Mouse (Mus musculus) adrenal gland, postnatal 14 days (tissue): ENCODE measurements around the gene Atad5. TPM values are rescaled to one million over a fixed set of nuclear protein-coding genes. Genes with fewer than 3 reads are reported as not detected.
A peak's percentile ranks its signal among the peaks of the same experiment; 100 is the strongest.
"Not testable (repeated sequence)": the region's sequence is repeated elsewhere in the genome, so short reads cannot be mapped to it uniquely, and the experiment has no call there.

Source experiments
- DNase-seq: peaks from one replicate; pipeline ENCODE4 v3.0.0; 2021; ENCODE audit warnings: mixed read lengths
- total RNA-seq: library from RNA; stranded (reverse); gene quantifications from 2 replicates; pipeline ENCODE4 v1.2.3, GENCODE M21; 2021

The Atad5 gene
- total RNA-seq, 1 experiment from 2014 or later, result 4.6 TPM

DNA sequence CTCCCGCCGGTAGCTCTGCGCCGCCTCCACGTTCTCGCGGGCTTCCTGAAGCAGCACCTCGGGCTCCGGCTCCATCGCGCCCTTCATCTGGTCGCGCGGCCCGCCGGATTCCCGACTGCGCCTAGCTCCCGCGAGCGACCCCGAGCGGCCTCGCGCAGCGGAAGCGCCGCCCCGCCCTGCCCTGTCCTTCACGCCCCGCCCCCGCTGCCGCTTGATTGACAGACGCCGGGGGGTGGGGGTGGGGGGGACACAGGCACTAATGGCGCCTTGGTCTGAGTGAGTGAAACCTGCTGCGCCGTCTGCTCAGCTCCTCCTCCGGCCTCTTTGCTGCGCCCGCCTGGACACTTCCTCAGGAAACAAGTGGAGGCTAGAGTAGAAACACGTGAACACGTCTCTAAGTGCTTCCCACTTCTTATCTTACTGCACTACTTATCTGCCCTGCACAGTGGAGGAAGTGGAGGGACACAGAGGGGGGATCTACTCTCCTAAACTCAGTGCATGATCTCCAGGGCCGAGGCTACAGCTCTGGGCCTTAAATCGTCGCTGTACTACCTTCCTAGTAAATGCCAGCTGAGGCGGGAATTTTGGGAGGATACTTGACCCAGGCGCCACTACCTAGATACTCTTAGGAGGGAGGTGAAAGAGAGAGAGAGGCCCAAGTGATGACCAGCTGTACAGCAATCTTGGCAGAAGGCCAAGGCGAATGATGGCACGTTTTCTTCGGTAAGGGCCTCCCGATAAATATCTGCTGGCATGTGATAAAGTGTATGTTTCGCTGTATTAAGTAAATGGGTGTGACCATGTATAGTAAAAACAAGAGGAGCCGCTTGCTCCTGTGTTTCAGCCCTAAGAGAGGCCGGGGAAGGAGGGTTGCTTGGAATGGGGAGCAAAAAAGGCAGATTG lies 8.1 kb upstream of the Atad5 start, which contains the start of gene Crlf3:
TSS of gene Crlf3 (minus strand) at position 166 of the 903 bp plus-strand sequence.
- peak; percentile 98 for DNase-seq

GRCm38 (mm10) chr11:80081786-80082319 lies 7.3 kb upstream of the Atad5 start:
- no peak for DNase-seq

- no peak for DNase-seq
These were observed 3.7 kb upstream of the Atad5 start for GRCm38 (mm10) chr11:80085356-80086055.

DNA sequence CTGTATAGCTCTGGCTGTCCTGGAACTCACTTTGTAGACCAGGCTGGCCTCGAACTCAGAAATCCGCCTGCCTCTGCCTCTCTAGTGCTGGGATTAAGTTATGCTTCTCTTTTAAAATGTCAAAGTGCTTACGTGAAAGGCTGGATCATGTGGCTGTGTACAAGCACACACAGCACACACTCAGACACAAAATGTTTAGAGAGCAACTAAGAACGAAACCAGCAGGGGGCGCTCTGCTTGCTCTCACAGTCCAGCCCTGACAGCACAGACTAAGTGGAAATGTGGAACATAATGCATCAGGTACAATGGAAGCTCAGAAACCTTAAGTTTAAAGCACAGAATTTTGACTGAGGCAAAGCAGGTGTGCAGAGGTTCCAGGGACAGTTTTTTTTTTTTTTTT lies 2.4 kb upstream of the Atad5 start:
- DNase-seq, result peak; percentile 92

DNA sequence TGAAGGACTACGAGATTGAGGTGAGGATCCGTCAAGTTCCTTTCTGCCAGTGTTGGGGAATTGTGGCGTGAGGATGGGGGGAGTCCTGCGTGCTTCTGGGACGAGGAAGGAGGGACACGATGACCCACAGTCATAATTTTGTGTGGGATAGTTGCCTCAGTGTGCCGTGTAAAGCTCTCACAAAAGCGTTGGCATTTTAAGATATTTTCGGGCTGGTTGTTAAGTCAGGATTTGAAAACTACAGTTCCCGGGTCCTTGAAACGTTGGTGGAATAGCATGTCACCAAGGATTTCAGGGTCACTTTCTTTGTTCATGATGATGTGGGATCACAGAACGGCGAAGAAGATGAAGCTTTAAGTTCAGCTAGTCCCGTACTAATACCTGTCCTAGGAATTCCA lies 616 bp downstream of the Atad5 start:
- no peak for DNase-seq

GRCm38 (mm10) chr11:80090555-80091164 lies 1.5 kb downstream of the Atad5 start:
- no peak for DNase-seq

DNA sequence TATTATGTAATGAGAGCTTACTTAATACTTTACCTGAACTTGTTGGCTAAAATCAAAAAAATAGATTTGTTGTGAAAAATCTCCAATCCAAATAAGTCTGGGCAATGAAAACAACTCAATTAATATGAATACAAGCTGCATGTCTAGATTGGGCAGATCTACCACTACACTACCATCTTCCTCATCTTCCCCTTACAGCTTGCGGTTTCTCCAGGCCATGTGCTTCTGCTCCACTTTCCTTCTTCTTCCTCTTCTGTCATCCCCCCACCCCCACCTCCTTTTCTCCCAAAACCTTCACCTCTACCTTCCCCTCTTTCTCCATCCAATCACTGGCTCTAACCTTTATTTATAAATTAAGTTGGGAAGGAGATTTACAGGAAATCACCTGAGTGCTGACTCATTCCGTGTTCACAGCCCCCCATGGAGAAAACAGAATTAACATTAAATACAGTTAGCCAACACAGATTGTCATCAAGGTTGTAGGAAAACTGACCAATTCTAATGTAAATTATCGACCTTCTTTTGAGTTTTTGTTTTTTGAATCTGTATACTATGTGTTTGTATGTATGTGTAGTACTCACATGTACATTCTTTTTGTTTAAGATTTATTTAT lies 9.3 kb downstream of the Atad5 start:
- no peak for DNase-seq

GRCm38 (mm10) chr11:80101298-80101697 lies 12.1 kb downstream of the Atad5 start:
- no peak for DNase-seq

DNA sequence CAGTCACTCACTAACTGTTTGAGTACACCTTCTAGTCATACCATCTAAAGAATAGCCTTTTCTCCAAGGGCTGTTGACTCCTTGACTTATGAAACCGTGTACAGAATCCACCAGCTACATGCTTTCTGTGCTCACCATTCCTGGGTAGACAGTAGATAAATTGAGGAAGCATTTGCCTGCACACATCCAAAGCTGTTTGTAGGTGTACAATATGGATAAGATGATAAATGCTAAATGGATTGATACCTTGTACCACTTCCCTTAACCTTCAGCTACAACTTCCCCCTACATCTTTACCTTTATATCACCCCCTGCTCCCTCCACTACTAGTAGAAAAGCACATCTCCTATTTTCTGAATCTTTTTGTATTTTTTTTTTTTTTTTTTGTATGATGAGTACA lies 15.2 kb downstream of the Atad5 start:
- no peak for DNase-seq

GRCm38 (mm10) chr11:80116411-80116810 lies 27.2 kb downstream of the Atad5 start:
- peak; percentile 10 for DNase-seq

GRCm38 (mm10) chr11:80132050-80132449 lies 42.9 kb downstream of the Atad5 start:
- DNase-seq, result no peak

- DNase-seq, result no peak
These were observed 45.5 kb downstream of the Atad5 start for GRCm38 (mm10) chr11:80134744-80135143.

GRCm38 (mm10) chr11:80135954-80136683 lies 46.9 kb downstream of the Atad5 start:
- no peak for DNase-seq

GRCm38 (mm10) chr11:80136786-80137185 lies 47.6 kb downstream of the Atad5 start:
- peak; percentile 37 for DNase-seq

- no peak for DNase-seq
These were observed 48.6 kb downstream of the Atad5 start for GRCm38 (mm10) chr11:80137773-80138172.

- DNase-seq, result peak; percentile 92
These were observed 52.8 kb downstream of the Atad5 start, which contains the start of gene Tefm for GRCm38 (mm10) chr11:80141825-80142521. Gene Tefm, minus strand, starts transcription at chr11:80142175.

DNA sequence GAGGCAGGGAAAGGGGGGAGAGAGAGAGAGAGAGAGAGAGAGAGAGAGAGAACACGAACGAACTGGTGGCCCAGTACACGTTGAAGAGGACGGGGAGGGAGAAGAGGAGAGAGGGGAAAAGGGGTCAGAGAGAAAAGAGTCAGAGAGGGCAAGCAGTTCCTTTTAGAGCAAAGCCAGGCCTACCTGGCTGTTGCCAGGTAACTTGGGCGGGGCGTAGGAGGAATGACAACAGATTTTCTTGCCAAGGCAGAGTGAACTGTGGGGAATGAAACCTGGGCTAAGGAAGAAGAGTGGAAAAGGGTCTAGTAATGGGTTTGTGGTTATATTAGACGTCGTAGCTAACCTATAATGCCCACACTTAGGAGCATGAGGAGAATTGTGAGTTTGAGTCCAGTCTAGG lies 53.7 kb downstream of the Atad5 start:
- no peak for DNase-seq

- no peak for DNase-seq
These were observed 56.6 kb downstream of the Atad5 start for GRCm38 (mm10) chr11:80145787-80146275.

- DNase-seq, result no peak
These were observed 58.5 kb downstream of the Atad5 start for GRCm38 (mm10) chr11:80147748-80148147.

DNA sequence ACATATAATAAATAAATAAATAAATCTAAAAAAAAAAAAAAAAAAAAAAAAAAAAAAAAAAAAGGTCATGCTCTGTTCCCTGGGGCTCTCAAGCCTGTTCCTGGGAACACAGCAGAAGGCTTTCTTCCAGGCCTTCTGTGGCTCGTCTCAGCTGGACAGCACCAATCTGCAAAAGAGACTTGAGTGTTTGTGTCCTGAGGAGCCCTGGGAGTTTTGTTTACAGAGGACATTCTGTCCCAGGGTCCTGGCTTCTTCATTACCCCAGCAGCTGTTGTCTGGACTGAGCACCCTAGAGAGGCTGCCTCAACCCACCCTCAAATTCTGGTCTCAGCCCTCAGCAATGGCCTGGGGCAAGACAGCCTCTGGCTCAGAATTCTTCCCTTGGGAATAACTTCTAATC lies 59.1 kb downstream of the Atad5 start:
- no peak for DNase-seq

- DNase-seq, result not testable (repeated sequence)
These were observed 59.8 kb downstream of the Atad5 start for GRCm38 (mm10) chr11:80148974-80149373.
